Mouse (Mus musculus): Measurements from ENCODE around the gene Stt3b.

GRCm38 (mm10) chr9:115340212-115340815, 30.1 kb upstream of the Stt3b start:
- TF ChIP-seq CTCF (IDR thresholded peaks at IDR 0.05; ENCODE audit: control insufficient read depth, insufficient read depth, insufficient read length) (no peak), USF1 (IDR thresholded peaks at IDR 0.05; ENCODE audit: low read depth) (no peak), MYOD1 (IDR thresholded peaks at IDR 0.05; ENCODE audit: control insufficient read depth, insufficient read length, low read depth) (no peak), MYOG (IDR thresholded peaks at IDR 0.05; ENCODE audit: control insufficient read depth, extremely low read depth, insufficient read length) (no peak), MAX (IDR thresholded peaks at IDR 0.05) (no peak), FOSL1 (IDR thresholded peaks at IDR 0.05; ENCODE audit: insufficient read depth, low read length, poor library complexity, severe bottlenecking) (no peak), CEBPB (IDR thresholded peaks at IDR 0.05; ENCODE audit: low read depth) (no peak)

Measured in C2C12 (cell line).